Mouse (Mus musculus): ENCODE data around the gene Slx1b.

- TF ChIP-seq CTCF (IDR thresholded peaks at IDR 0.05) (no peak), EP300 (IDR thresholded peaks at IDR 0.05) (no peak)
Measured at GRCm38 (mm10) chr7:126736122-126736521, 40.5 kb upstream of the Slx1b start.
